Mouse (Mus musculus): ENCODE measurements around the gene Pitpnm1.

DNA sequence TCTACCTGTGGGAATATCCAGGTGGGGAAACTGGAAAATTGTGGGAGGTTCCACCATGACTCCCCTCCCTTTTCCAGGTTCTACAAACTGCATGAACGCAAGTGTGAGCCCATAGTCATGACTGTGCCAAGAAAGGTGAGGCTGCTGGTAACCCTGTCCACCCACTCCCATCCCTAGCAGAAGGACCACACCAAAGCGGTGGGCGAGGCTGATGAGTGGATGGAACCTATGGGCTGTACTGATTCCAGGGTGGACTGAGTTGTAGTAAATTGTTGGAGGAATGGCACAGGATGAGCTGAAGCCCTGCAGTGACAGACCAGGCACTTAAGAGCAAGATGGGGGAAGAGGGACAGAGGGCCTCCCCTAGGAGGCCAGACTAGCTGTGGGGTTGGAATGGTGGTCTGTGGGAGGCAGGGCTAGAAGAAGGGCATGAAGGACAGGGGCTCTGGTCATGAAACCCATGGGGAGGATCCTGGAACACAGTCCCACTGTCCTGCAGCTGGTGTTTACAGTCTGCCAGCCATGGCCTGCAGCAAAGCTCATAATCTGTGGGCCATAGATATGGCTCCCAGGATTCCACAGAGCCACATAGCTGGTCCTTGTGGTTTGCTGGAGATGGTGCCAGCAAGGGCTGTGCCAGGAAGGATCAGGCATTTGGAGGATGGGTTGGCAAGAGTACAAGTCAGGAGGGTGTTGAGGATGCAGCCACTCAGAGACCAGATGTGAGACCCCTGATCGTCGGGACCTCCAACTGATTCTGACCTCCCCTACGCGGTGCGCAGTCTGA, 52.8 kb downstream of the Pitpnm1 start:
- TF ChIP-seq CTCF (IDR thresholded peaks at IDR 0.05; ENCODE audit: insufficient read depth, low read depth, low read length) (no peak; the same call in 1 of the 2 replicates), POLR2A (IDR thresholded peaks at IDR 0.05; ENCODE audit: insufficient read depth, low read depth, low read length) (no peak)

Data from olfactory bulb, adult 2 months (tissue).